Mouse (Mus musculus): Measurements from ENCODE around the gene Mrpl54. TPM values are rescaled to one million over a fixed set of nuclear protein-coding genes. Genes with fewer than 3 reads are reported as not detected.

Mrpl54 gene
- polyA plus RNA-seq, 1 experiment from 2014 or later, result 246 TPM

- peak overlapping the region; percentile 81 for H3K4me2 ChIP-seq (replicated peaks; ENCODE audit: low read depth, low read length)
- H3K36me3 ChIP-seq (ENCODE audit: control insufficient read depth, insufficient read depth, low read length), result peaks cover 44% of the 10 kb centered on the region
Measured at GRCm38 (mm10) chr10:81268056-81268455, 1.3 kb upstream of the Mrpl54 start.

GRCm38 (mm10) chr10:81265540-81265939 lies 1.2 kb downstream of the Mrpl54 start:
- ATAC-seq (ENCODE audit: insufficient number of reproducible peaks, insufficient read depth, low FRiP score, low read depth), result no peak
- H3K27me3 ChIP-seq (ENCODE audit: control insufficient read depth, insufficient read depth, low read length), result no peaks in the 10 kb centered on the region
- peaks cover 24% of the 10 kb centered on the region; the same call in 1 of the 2 replicates for H3K36me3 ChIP-seq (ENCODE audit: control insufficient read depth, insufficient read depth, low read length)
- H3K9me3 ChIP-seq (ENCODE audit: control insufficient read depth, low read depth, low read length), result peaks cover 3% of the 10 kb centered on the region; the same call in 1 of the 2 replicates
- no peak overlapping the region; the same call in 1 of the 2 replicates for H3K4me3 ChIP-seq (ENCODE audit: low read depth, low read length)
- H3K4me2 ChIP-seq (replicated peaks; ENCODE audit: low read depth, low read length), result peak overlapping the region; percentile 60
- H3K27ac ChIP-seq (ENCODE audit: low read length), result no peak overlapping the region
- 94% methylated on average over 8 of the region's 8 CpGs for WGBS
- no peak overlapping the region for H3K9ac ChIP-seq (replicated peaks; ENCODE audit: low read depth, low read length)
- peaks cover 6% of the 10 kb centered on the region for H3K4me1 ChIP-seq (ENCODE audit: control insufficient read depth, insufficient read depth, low read length)

More at GRCm38 (mm10) chr10:81268056-81268455, 1.3 kb upstream of the Mrpl54 start:
- Histone ChIP-seq H3K27me3 (ENCODE audit: control insufficient read depth, insufficient read depth, low read length) (no peaks in the 10 kb centered on the region), H3K4me1 (ENCODE audit: control insufficient read depth, insufficient read depth, low read length) (peaks cover 6% of the 10 kb centered on the region), H3K4me3 (ENCODE audit: low read depth, low read length) (peak overlapping the region; percentile 69), H3K9me3 (ENCODE audit: control insufficient read depth, low read depth, low read length) (no peaks in the 10 kb centered on the region), H3K9ac (replicated peaks; ENCODE audit: low read depth, low read length) (peak overlapping the region; percentile 83), H3K27ac (ENCODE audit: low read length) (peak overlapping the region; percentile 52; the same call in 1 of the 2 replicates)
- WGBS, result 3% methylated on average over 23 of the region's 23 CpGs
- peak; percentile 26; the same call in 1 of the 2 replicates for ATAC-seq (ENCODE audit: insufficient number of reproducible peaks, insufficient read depth, low FRiP score, low read depth)

- no peak for ATAC-seq (ENCODE audit: insufficient number of reproducible peaks, insufficient read depth, low FRiP score, low read depth)
- H3K9ac ChIP-seq (replicated peaks; ENCODE audit: low read depth, low read length), result no peak overlapping the region
- H3K9me3 ChIP-seq (ENCODE audit: control insufficient read depth, low read depth, low read length), result peaks cover 6% of the 10 kb centered on the region; the same call in 1 of the 2 replicates
- H3K4me1 ChIP-seq (ENCODE audit: control insufficient read depth, insufficient read depth, low read length), result peaks cover 8% of the 10 kb centered on the region; the same call in 1 of the 2 replicates
- 97% methylated on average over 4 of the region's 4 CpGs for WGBS
- peaks cover 24% of the 10 kb centered on the region; the same call in 1 of the 2 replicates for H3K36me3 ChIP-seq (ENCODE audit: control insufficient read depth, insufficient read depth, low read length)
- H3K4me2 ChIP-seq (replicated peaks; ENCODE audit: low read depth, low read length), result no peak overlapping the region
- no peak overlapping the region for H3K4me3 ChIP-seq (ENCODE audit: low read depth, low read length)
- H3K27ac ChIP-seq (ENCODE audit: low read length), result no peak overlapping the region
- H3K27me3 ChIP-seq (ENCODE audit: control insufficient read depth, insufficient read depth, low read length), result peaks cover 19% of the 10 kb centered on the region
Measured at GRCm38 (mm10) chr10:81261025-81261424, 5.7 kb downstream of the Mrpl54 start.

GRCm38 (mm10) chr10:81259225-81259884 lies 7.4 kb downstream of the Mrpl54 start:
- peaks cover 6% of the 10 kb centered on the region; the same call in 1 of the 2 replicates for H3K9me3 ChIP-seq (ENCODE audit: control insufficient read depth, low read depth, low read length)
- H3K27me3 ChIP-seq (ENCODE audit: control insufficient read depth, insufficient read depth, low read length), result peaks cover 19% of the 10 kb centered on the region
- H3K9ac ChIP-seq (replicated peaks; ENCODE audit: low read depth, low read length), result no peak overlapping the region
- H3K4me3 ChIP-seq (ENCODE audit: low read depth, low read length), result no peak overlapping the region
- H3K36me3 ChIP-seq (ENCODE audit: control insufficient read depth, insufficient read depth, low read length), result peaks cover 11% of the 10 kb centered on the region; the same call in 1 of the 2 replicates
- 45% methylated on average over 21 of the region's 21 CpGs for WGBS
- peaks cover 8% of the 10 kb centered on the region; the same call in 1 of the 2 replicates for H3K4me1 ChIP-seq (ENCODE audit: control insufficient read depth, insufficient read depth, low read length)
- no peak for ATAC-seq (ENCODE audit: insufficient number of reproducible peaks, insufficient read depth, low FRiP score, low read depth)
- H3K27ac ChIP-seq (ENCODE audit: low read length), result no peak overlapping the region
- no peak overlapping the region for H3K4me2 ChIP-seq (replicated peaks; ENCODE audit: low read depth, low read length)

GRCm38 (mm10) chr10:81257158-81258039 lies 9.3 kb downstream of the Mrpl54 start:
- H3K9me3 ChIP-seq (ENCODE audit: control insufficient read depth, low read depth, low read length), result peaks cover 6% of the 10 kb centered on the region; the same call in 1 of the 2 replicates
- no peak overlapping the region for H3K27ac ChIP-seq (ENCODE audit: low read length)
- 2% methylated on average over 61 of the region's 62 CpGs for WGBS
- H3K4me1 ChIP-seq (ENCODE audit: control insufficient read depth, insufficient read depth, low read length), result peaks cover 8% of the 10 kb centered on the region; the same call in 1 of the 2 replicates
- peaks cover 28% of the 10 kb centered on the region for H3K27me3 ChIP-seq (ENCODE audit: control insufficient read depth, insufficient read depth, low read length)
- H3K9ac ChIP-seq (replicated peaks; ENCODE audit: low read depth, low read length), result peak overlapping the region; percentile 28; the same call in 1 of the 2 replicates
- peak overlapping the region; percentile 76 for H3K4me2 ChIP-seq (replicated peaks; ENCODE audit: low read depth, low read length)
- ATAC-seq (ENCODE audit: insufficient number of reproducible peaks, insufficient read depth, low FRiP score, low read depth), result no peak
- H3K4me3 ChIP-seq (ENCODE audit: low read depth, low read length), result peak overlapping the region; percentile 43
- H3K36me3 ChIP-seq (ENCODE audit: control insufficient read depth, insufficient read depth, low read length), result no peaks in the 10 kb centered on the region

- no peak overlapping the region for H3K4me3 ChIP-seq (ENCODE audit: low read depth, low read length)
- H3K9me3 ChIP-seq (ENCODE audit: control insufficient read depth, low read depth, low read length), result no peaks in the 10 kb centered on the region
- peaks cover 8% of the 10 kb centered on the region; the same call in 1 of the 2 replicates for H3K4me1 ChIP-seq (ENCODE audit: control insufficient read depth, insufficient read depth, low read length)
- H3K36me3 ChIP-seq (ENCODE audit: control insufficient read depth, insufficient read depth, low read length), result no peaks in the 10 kb centered on the region
- no peak for ATAC-seq (ENCODE audit: insufficient number of reproducible peaks, insufficient read depth, low FRiP score, low read depth)
- 37% methylated on average over 1 of the region's 1 CpGs for WGBS
- no peak overlapping the region for H3K4me2 ChIP-seq (replicated peaks; ENCODE audit: low read depth, low read length)
- no peak overlapping the region for H3K9ac ChIP-seq (replicated peaks; ENCODE audit: low read depth, low read length)
- no peak overlapping the region for H3K27ac ChIP-seq (ENCODE audit: low read length)
- H3K27me3 ChIP-seq (ENCODE audit: control insufficient read depth, insufficient read depth, low read length), result peaks cover 32% of the 10 kb centered on the region
Measured at GRCm38 (mm10) chr10:81254886-81255285, 11.8 kb downstream of the Mrpl54 start.

- ATAC-seq (ENCODE audit: insufficient number of reproducible peaks, insufficient read depth, low FRiP score, low read depth), result 0 out of 2 replicates have a peak, but pooled peaks have one; percentile 19
- H3K9me3 ChIP-seq (ENCODE audit: control insufficient read depth, low read depth, low read length), result no peaks in the 10 kb centered on the region
- 10% methylated on average over 43 of the region's 44 CpGs for WGBS
- no peaks in the 10 kb centered on the region for H3K36me3 ChIP-seq (ENCODE audit: control insufficient read depth, insufficient read depth, low read length)
- H3K27ac ChIP-seq (ENCODE audit: low read length), result no peak within 1 kb of the TSS
- H3K27me3 ChIP-seq (ENCODE audit: control insufficient read depth, insufficient read depth, low read length), result peaks cover 22% of the 10 kb centered on the region
- H3K4me3 ChIP-seq (ENCODE audit: low read depth, low read length), result peak within 1 kb of the TSS; percentile 12; the same call in 1 of the 2 replicates
- H3K9ac ChIP-seq (replicated peaks; ENCODE audit: low read depth, low read length), result no peak within 1 kb of the TSS
- peak within 1 kb of the TSS; percentile 23; the same call in 1 of the 2 replicates for H3K4me2 ChIP-seq (replicated peaks; ENCODE audit: low read depth, low read length)
- H3K4me1 ChIP-seq (ENCODE audit: control insufficient read depth, insufficient read depth, low read length), result peaks cover 6% of the 10 kb centered on the region; the same call in 1 of the 2 replicates
Measured at GRCm38 (mm10) chr10:81252424-81253419, 14.0 kb downstream of the Mrpl54 start, which contains the start of gene Matk. Gene Matk, plus strand, starts transcription at chr10:81252935.

Data from stomach, embryonic 14.5 days (tissue).